Mouse (Mus musculus): ENCODE measurements around the gene Grpr.

DNA sequence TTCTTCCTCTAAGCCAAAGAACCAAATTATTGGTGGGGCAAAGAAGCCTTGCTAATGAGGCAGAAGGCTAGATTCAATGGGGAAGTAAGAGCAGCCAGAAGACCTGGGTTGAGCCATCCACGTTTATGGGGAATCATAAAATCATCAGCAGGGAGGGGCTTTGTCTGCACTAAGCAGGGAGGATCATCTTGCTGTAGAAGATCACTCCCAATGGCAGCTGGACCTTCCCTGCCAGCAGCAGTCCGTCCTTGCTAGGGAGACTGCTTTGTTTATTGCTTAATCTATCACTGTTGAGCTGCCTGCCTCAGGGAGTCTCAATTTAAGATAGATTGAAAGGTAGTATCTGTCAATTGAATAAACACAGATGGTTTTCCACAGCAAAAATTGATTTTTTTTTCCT lies 37.7 kb downstream of the Grpr start:
- no peak for TF ChIP-seq CTCF (IDR thresholded peaks at IDR 0.05; ENCODE audit: low read depth, low read length)
- no peak for TF ChIP-seq POLR2A (IDR thresholded peaks at IDR 0.05; ENCODE audit: borderline replicate concordance, low read depth, low read length)
